ENCODE assay signal across 10 mouse cellular contexts in the genomic region with DNA sequence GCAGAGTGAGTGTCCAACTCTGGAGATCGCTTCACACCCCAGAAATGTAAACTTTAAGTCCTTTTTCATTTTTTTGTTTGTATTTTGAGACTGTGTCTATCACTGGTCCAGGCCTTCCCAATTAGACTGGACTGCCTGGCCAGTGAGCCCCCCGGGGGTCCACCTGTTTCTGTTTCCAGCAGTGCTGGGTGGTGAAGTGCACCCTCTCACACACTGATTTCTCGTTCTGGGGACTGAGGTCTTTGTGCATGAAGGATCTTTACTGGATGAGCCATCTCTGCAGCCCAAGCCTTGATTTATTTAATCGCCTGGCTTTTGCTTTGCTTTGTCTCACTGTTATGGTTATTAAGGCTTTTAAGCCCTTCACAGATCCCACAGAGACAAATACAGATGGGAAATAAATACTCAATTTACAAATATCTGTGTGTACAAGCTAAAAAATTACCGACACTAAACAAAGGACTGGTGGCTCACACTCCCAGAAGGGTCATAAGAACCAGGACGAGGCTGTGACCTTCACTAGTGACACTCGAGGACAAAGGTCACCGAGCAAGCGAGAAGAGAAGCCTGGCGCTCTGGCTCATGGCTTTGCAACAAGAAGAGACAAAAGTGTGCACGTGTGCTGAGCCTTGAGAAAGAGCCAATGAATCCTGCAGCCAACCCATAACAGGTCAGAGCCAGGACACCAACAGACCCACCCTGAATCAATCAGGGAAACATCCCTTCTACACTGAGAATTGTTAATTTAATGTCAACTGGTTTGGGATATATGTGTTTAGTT.
DNase-seq lines count a peak whose midpoint lies in the region; ATAC-seq and TF ChIP-seq lines count a peak whose summit lies in the region.
"Had no signal": no experiment of that assay in that cellular context is flagged by ENCODE, and none has a peak within 500 bp of the region (broad histone marks: within the 10 kb centered on the region; RNA-seq: fewer than 3 reads in every experiment).

No protein-coding gene starts in this region.

- TF ChIP-seq EP300 in stomach, postnatal 0 days (optimal IDR thresholded peaks at IDR 0.05) = no peak

- no peak overlapping the region for H3K9ac ChIP-seq in hindbrain, embryonic 11.5 days (ENCODE audit: low read depth, low read length)
- no peak overlapping the region for H3K9ac ChIP-seq in hindbrain, embryonic 16.5 days (ENCODE audit: low read depth, low read length)
- no peak overlapping the region for H3K9ac ChIP-seq in stomach, embryonic 14.5 days (replicated peaks; ENCODE audit: low read depth, low read length)
- no peak overlapping the region for H3K9ac ChIP-seq in stomach, postnatal 0 days (ENCODE audit: low read length)
- H3K9ac ChIP-seq in limb, embryonic 12.5 days (replicated peaks) = no peak overlapping the region
- H3K9ac ChIP-seq: liver, embryonic 15.5 days had no signal

- no peak for DNase-seq in hindbrain, embryonic 11.5 days (ENCODE audit: low spot score)
- no peak for DNase-seq in stomach, postnatal 0 days (ENCODE audit: low spot score)
- no peak for DNase-seq in thymus, postnatal 10 days (ENCODE audit: low spot score in 2 of 2)
- DNase-seq in thymus, postnatal 36 days = no peak
- DNase-seq: cerebellum, adult 8-10 months; right cerebral cortex, postnatal 14 days had no signal

- H3K36me3 ChIP-seq in hindbrain, embryonic 11.5 days (ENCODE audit: control insufficient read depth, insufficient read depth, low read length) = no peaks in the 10 kb centered on the region
- H3K36me3 ChIP-seq in hindbrain, embryonic 16.5 days (ENCODE audit: control insufficient read depth, insufficient read depth, low read length) = no peaks in the 10 kb centered on the region
- no peaks in the 10 kb centered on the region for H3K36me3 ChIP-seq in stomach, embryonic 14.5 days (ENCODE audit: control insufficient read depth, insufficient read depth, low read length)
- H3K36me3 ChIP-seq in stomach, postnatal 0 days (ENCODE audit: control insufficient read depth, insufficient read depth, low read length) = no peaks in the 10 kb centered on the region
- H3K36me3 ChIP-seq in limb, embryonic 12.5 days = no peaks in the 10 kb centered on the region
- H3K36me3 ChIP-seq: liver, embryonic 15.5 days had no signal

- no peaks in the 10 kb centered on the region for H3K27me3 ChIP-seq in hindbrain, embryonic 11.5 days (ENCODE audit: control insufficient read depth, insufficient read depth, low read length)
- H3K27me3 ChIP-seq in hindbrain, embryonic 16.5 days (replicated peaks; ENCODE audit: control insufficient read depth, insufficient read depth, low read length) = no peaks in the 10 kb centered on the region
- H3K27me3 ChIP-seq in stomach, embryonic 14.5 days (ENCODE audit: control insufficient read depth, insufficient read depth, low read length) = no peaks in the 10 kb centered on the region
- no peaks in the 10 kb centered on the region for H3K27me3 ChIP-seq in stomach, postnatal 0 days (ENCODE audit: control insufficient read depth, insufficient read depth, low read length)
- H3K27me3 ChIP-seq in limb, embryonic 12.5 days = no peaks in the 10 kb centered on the region
- H3K27me3 ChIP-seq: liver, embryonic 15.5 days had no signal

- no peak for TF ChIP-seq CTCF in stomach, postnatal 0 days (IDR thresholded peaks at IDR 0.05; ENCODE audit: low read depth)

- no peaks in the 10 kb centered on the region; the same call in 1 of the 2 replicates for H3K9me3 ChIP-seq in hindbrain, embryonic 11.5 days (ENCODE audit: control insufficient read depth, low read length)
- H3K9me3 ChIP-seq in hindbrain, embryonic 16.5 days (ENCODE audit: control insufficient read depth, low read length) = peaks cover 4% of the 10 kb centered on the region; the same call in 1 of the 2 replicates
- peaks cover 5% of the 10 kb centered on the region; the same call in 1 of the 2 replicates for H3K9me3 ChIP-seq in stomach, embryonic 14.5 days (ENCODE audit: control insufficient read depth, low read depth, low read length)
- no peaks in the 10 kb centered on the region for H3K9me3 ChIP-seq in stomach, postnatal 0 days (ENCODE audit: control insufficient read depth, low read length)
- peaks cover 10% of the 10 kb centered on the region for H3K9me3 ChIP-seq in limb, embryonic 12.5 days

- WGBS in hindbrain, embryonic 11.5 days = 43% methylated on average over 11 of the region's 11 CpGs
- WGBS in hindbrain, embryonic 16.5 days = 34% methylated on average over 11 of the region's 11 CpGs
- WGBS in stomach, embryonic 14.5 days = 32% methylated on average over 11 of the region's 11 CpGs
- 33% methylated on average over 11 of the region's 11 CpGs for WGBS in stomach, postnatal 0 days
- 52% methylated on average over 11 of the region's 11 CpGs for WGBS in limb, embryonic 12.5 days

- 0 out of 2 replicates have a peak, but pooled peaks cover 3% of the 10 kb centered on the region for H3K4me1 ChIP-seq in hindbrain, embryonic 11.5 days (replicated peaks; ENCODE audit: control insufficient read depth, insufficient read depth, low read length)
- H3K4me1 ChIP-seq in hindbrain, embryonic 16.5 days (ENCODE audit: control insufficient read depth, insufficient read depth, low read depth, low read length) = peaks cover 5% of the 10 kb centered on the region
- peaks cover 15% of the 10 kb centered on the region for H3K4me1 ChIP-seq in stomach, embryonic 14.5 days (ENCODE audit: control insufficient read depth, insufficient read depth, low read length)
- no peaks in the 10 kb centered on the region for H3K4me1 ChIP-seq in stomach, postnatal 0 days (replicated peaks; ENCODE audit: control insufficient read depth, insufficient read depth)
- H3K4me1 ChIP-seq in limb, embryonic 12.5 days (replicated peaks) = peaks cover 14% of the 10 kb centered on the region; the same call in 1 of the 2 replicates
- H3K4me1 ChIP-seq: liver, embryonic 15.5 days had no signal

- H3K4me3 ChIP-seq in hindbrain, embryonic 11.5 days (ENCODE audit: low read depth, low read length) = no peak overlapping the region
- H3K4me3 ChIP-seq in hindbrain, embryonic 16.5 days (ENCODE audit: low read length) = no peak overlapping the region
- no peak overlapping the region for H3K4me3 ChIP-seq in stomach, embryonic 14.5 days (ENCODE audit: low read depth, low read length)
- H3K4me3 ChIP-seq in stomach, postnatal 0 days (ENCODE audit: low read depth, low read length) = no peak overlapping the region
- no peak overlapping the region for H3K4me3 ChIP-seq in limb, embryonic 12.5 days (replicated peaks)
- H3K4me3 ChIP-seq: liver, embryonic 15.5 days had no signal

- H3K4me2 ChIP-seq in hindbrain, embryonic 11.5 days (replicated peaks; ENCODE audit: low read depth, low read length) = no peak overlapping the region
- no peak overlapping the region for H3K4me2 ChIP-seq in hindbrain, embryonic 16.5 days (ENCODE audit: low read length)
- no peak overlapping the region for H3K4me2 ChIP-seq in stomach, embryonic 14.5 days (replicated peaks; ENCODE audit: low read depth, low read length)
- H3K4me2 ChIP-seq in stomach, postnatal 0 days (replicated peaks; ENCODE audit: low read depth) = no peak overlapping the region
- no peak overlapping the region for H3K4me2 ChIP-seq in limb, embryonic 12.5 days
- H3K4me2 ChIP-seq: liver, embryonic 15.5 days had no signal

- H3K27ac ChIP-seq in hindbrain, embryonic 11.5 days (ENCODE audit: low read depth, low read length) = peak overlapping the region; percentile 39
- H3K27ac ChIP-seq in hindbrain, embryonic 16.5 days (ENCODE audit: low read depth, low read length) = no peak overlapping the region
- peak overlapping the region; percentile 66; the same call in 1 of the 2 replicates for H3K27ac ChIP-seq in stomach, embryonic 14.5 days (ENCODE audit: low read length)
- H3K27ac ChIP-seq in stomach, postnatal 0 days (replicated peaks) = no peak overlapping the region
- 0 out of 2 replicates have a peak overlapping the region, but pooled peaks have one; percentile 2 for H3K27ac ChIP-seq in limb, embryonic 12.5 days
- H3K27ac ChIP-seq: liver, embryonic 15.5 days had no signal

- ATAC-seq in hindbrain, embryonic 11.5 days (ENCODE audit: low FRiP score) = peak; percentile 49
- no peak for ATAC-seq in hindbrain, embryonic 16.5 days
- 0 out of 2 replicates have a peak, but pooled peaks have one; percentile 23 for ATAC-seq in stomach, embryonic 14.5 days (ENCODE audit: insufficient number of reproducible peaks, insufficient read depth, low FRiP score, low read depth)
- ATAC-seq in stomach, postnatal 0 days (ENCODE audit: low FRiP score, low TSS enrichment) = no peak
- no peak for ATAC-seq in limb, embryonic 12.5 days (ENCODE audit: insufficient number of reproducible peaks, insufficient read depth, low FRiP score, low TSS enrichment, low read depth)

Comparison
In these comparisons a context has a peak if more than half of its experiments do, and no peak if none do; other contexts are left out.
1. ATAC-seq: peak in hindbrain, embryonic 11.5 days (single experiment) and stomach, embryonic 14.5 days (single experiment); none in hindbrain, embryonic 16.5 days (single experiment), stomach, postnatal 0 days (single experiment) and limb, embryonic 12.5 days (single experiment).
2. H3K27ac ChIP-seq: peak in hindbrain, embryonic 11.5 days (single experiment), stomach, embryonic 14.5 days (single experiment) and limb, embryonic 12.5 days (single experiment); none in hindbrain, embryonic 16.5 days (single experiment) and stomach, postnatal 0 days (single experiment).